Comparison of ENCODE assay signal across 11 mouse cellular contexts in the genomic region with DNA sequence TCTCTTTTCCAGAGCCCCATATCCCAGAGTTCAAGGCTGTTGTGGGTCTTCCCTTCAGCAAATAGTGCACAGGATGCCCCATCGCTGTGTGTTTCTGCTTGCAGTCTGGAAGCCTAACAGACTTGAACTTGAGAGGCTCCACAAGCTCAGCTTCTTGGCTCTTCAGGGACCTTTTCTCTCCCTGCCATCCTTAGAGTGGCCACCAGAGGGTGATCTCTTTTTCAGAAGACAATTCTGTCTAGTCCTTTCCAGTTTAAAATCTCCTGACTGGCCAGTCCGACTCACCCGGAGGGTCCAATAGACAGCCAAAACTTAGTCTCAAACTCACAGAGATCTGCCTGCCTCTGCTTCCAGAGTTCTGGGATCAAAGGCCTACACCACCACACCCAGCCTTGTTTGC. TPM values are rescaled to one million over a fixed set of nuclear protein-coding genes. Genes with fewer than 3 reads are reported as not detected.
DNase-seq lines count a peak whose midpoint lies in the region; TF ChIP-seq lines count a peak whose summit lies in the region.
"Had no signal": no experiment of that assay in that cellular context is flagged by ENCODE, and none has a peak within 500 bp of the region (broad histone marks: within the 10 kb centered on the region; RNA-seq: fewer than 3 reads in every experiment).

No protein-coding gene starts in this region.

- no peak overlapping the region for H3K4me3 ChIP-seq in heart, embryonic 10.5 days
- no peak overlapping the region for H3K4me3 ChIP-seq in spleen, adult 2 months (ENCODE audit: extremely low read depth, insufficient read depth, insufficient read length)
- H3K4me3 ChIP-seq: embryonic facial prominence, embryonic 15.5 days had no signal

- H3K27ac ChIP-seq in heart, embryonic 10.5 days: no peak overlapping the region
- H3K27ac ChIP-seq in spleen, adult 2 months (ENCODE audit: insufficient read depth, low read length): no peak overlapping the region
- H3K27ac ChIP-seq: embryonic facial prominence, embryonic 15.5 days had no signal

- peak; percentile 35 to 73 for DNase-seq in heart, postnatal 14 days
- no peak for DNase-seq in heart, embryonic 10.5 days (ENCODE audit: low spot score)
- no peak for DNase-seq in spleen, adult 2 months (ENCODE audit: low read depth in 1 of 2, low spot score in 2 of 2)
- no peak for DNase-seq in spleen, postnatal 36 days (ENCODE audit: low spot score in 2 of 2)
- peak; percentile 82 for DNase-seq in adipocyte (ENCODE audit: low spot score)
- peak; percentile 82 for DNase-seq in kidney, postnatal 10 days
- DNase-seq in retina, embryonic 14.5 days (ENCODE audit: low spot score): peak; percentile 80
- no peak for DNase-seq in ovary, postnatal 36 days (ENCODE audit: low spot score)

- TF ChIP-seq POLR2A in spleen, adult 2 months (IDR thresholded peaks at IDR 0.05; ENCODE audit: low read depth, low read length): no peak

- no peaks in the 10 kb centered on the region for H3K36me3 ChIP-seq in heart, embryonic 10.5 days
- no peaks in the 10 kb centered on the region for H3K36me3 ChIP-seq in spleen, adult 2 months (ENCODE audit: control insufficient read depth, insufficient read depth, low read length)
- H3K36me3 ChIP-seq: embryonic facial prominence, embryonic 15.5 days had no signal

- peak; percentile 20; the same call in 1 of the 2 replicates for TF ChIP-seq CTCF in spleen, adult 2 months (IDR thresholded peaks at IDR 0.05; ENCODE audit: extremely low read depth, insufficient read depth, insufficient read length, insufficient replicate concordance)

- H3K9me3 ChIP-seq in heart, embryonic 10.5 days: no peaks in the 10 kb centered on the region
- H3K9me3 ChIP-seq: embryonic facial prominence, embryonic 15.5 days had no signal

- H3K4me1 ChIP-seq in heart, embryonic 10.5 days: no peaks in the 10 kb centered on the region
- no peaks in the 10 kb centered on the region for H3K4me1 ChIP-seq in spleen, adult 2 months (ENCODE audit: control insufficient read depth, insufficient read depth, insufficient read length)
- H3K4me1 ChIP-seq: embryonic facial prominence, embryonic 15.5 days had no signal

- 27% methylated on average over 3 of the region's 3 CpGs for WGBS in heart, embryonic 10.5 days
- WGBS in spleen, adult 2 months: 16% methylated on average over 3 of the region's 3 CpGs

- peaks cover 7% of the 10 kb centered on the region; the same call in 1 of the 2 replicates for H3K27me3 ChIP-seq in heart, embryonic 10.5 days (ENCODE audit: insufficient read depth, poor library complexity, severe bottlenecking)
- H3K27me3 ChIP-seq in spleen, adult 2 months (ENCODE audit: control insufficient read depth, insufficient read depth, low read length): no peaks in the 10 kb centered on the region
- H3K27me3 ChIP-seq: embryonic facial prominence, embryonic 15.5 days had no signal

- intact Hi-C loops in heart, postnatal 14 days (cut with DNase I): no loop called here

RNA-seq across cellular contexts. Expression of a gene that starts 16.2 kb away (rescaled TPM):
- total RNA-seq in heart, postnatal 14 days (2021): not detected
- polyA plus RNA-seq in heart, embryonic 10.5 days (2016; fragmentation: Nextera tagmentation; extraction: Ambion mirVana): not detected in 2 replicates
- polyA plus RNA-seq in spleen, adult 2 months (2012; rRNA removed): not detected in 2 replicates
- total RNA-seq: neutrophil, adult 5-6 weeks had no signal

RNA-seq across cellular contexts. Expression of a gene that starts 22.2 kb away (rescaled TPM):
- total RNA-seq in heart, postnatal 14 days (2021): 10 to 100 TPM; 50.4 to 54.9 TPM
- polyA plus RNA-seq in heart, embryonic 10.5 days (2016; fragmentation: Nextera tagmentation; extraction: Ambion mirVana): 92.7 and 103 TPM in 2 replicates
- 32.4 and 41.5 TPM in 2 replicates for polyA plus RNA-seq in spleen, adult 2 months (2012; rRNA removed)

RNA-seq across cellular contexts. Expression of a gene that starts 23.2 kb away (rescaled TPM):
- 10 to 100 TPM; 40.3 to 42.2 TPM for total RNA-seq in heart, postnatal 14 days (2021)
- 44.4 and 50.7 TPM in 2 replicates for polyA plus RNA-seq in heart, embryonic 10.5 days (2016; fragmentation: Nextera tagmentation; extraction: Ambion mirVana)
- polyA plus RNA-seq in spleen, adult 2 months (2012; rRNA removed): 37.2 and 41.6 TPM in 2 replicates

RNA-seq across cellular contexts. Expression of a gene that starts 35.9 kb away (rescaled TPM):
- total RNA-seq in heart, postnatal 14 days (2021): 10 to 100 TPM; 41.9 to 50.2 TPM
- 177 and 178 TPM in 2 replicates for polyA plus RNA-seq in heart, embryonic 10.5 days (2016; fragmentation: Nextera tagmentation; extraction: Ambion mirVana)
- 15.0 and 16.2 TPM in 2 replicates for polyA plus RNA-seq in spleen, adult 2 months (2012; rRNA removed)

RNA-seq across cellular contexts. Expression of a gene that starts 43.6 kb away (rescaled TPM):
- 10 to 100 TPM in 1 of 2 experiments, 1 to 10 TPM in 1; 8.9 to 11.2 TPM for total RNA-seq in heart, postnatal 14 days (2021)
- 0.50 and 0.69 TPM in 2 replicates for polyA plus RNA-seq in heart, embryonic 10.5 days (2016; fragmentation: Nextera tagmentation; extraction: Ambion mirVana)
- 2.6 and 3.4 TPM in 2 replicates for polyA plus RNA-seq in spleen, adult 2 months (2012; rRNA removed)
- total RNA-seq: left cerebral cortex, postnatal 10 days had no signal

Comparison
In these comparisons a context has a peak if more than half of its experiments do, and no peak if none do; other contexts are left out.
1. DNase-seq: peak in heart, postnatal 14 days (2 of 2), adipocyte (single experiment), kidney, postnatal 10 days (single experiment) and retina, embryonic 14.5 days (single experiment); none in heart, embryonic 10.5 days (single experiment), spleen, adult 2 months (0 of 2), spleen, postnatal 36 days (0 of 2) and ovary, postnatal 36 days (single experiment).